Mouse (Mus musculus) Patski (cell line): Measurements from ENCODE around the gene Rnf151. TPM values are rescaled to one million over a fixed set of nuclear protein-coding genes. Genes with fewer than 3 reads are reported as not detected.

Source experiments
- ATAC-seq: fragments of 100-300 bp; one replicate; pipeline ENCODE4 v1.8.0; 2021
- CTCF ChIA-PET: fragments of 350-600 bp; sonication (Branson Sonifier 250); formaldehyde crosslinking; loops from one replicate; lab custom pipeline; 2022; ENCODE audit warnings: inconsistent platforms; lab: Charles Lee
- POLR2A ChIA-PET: fragments of 350-600 bp; sonication (Branson Sonifier 250); formaldehyde crosslinking; loops from one replicate; lab custom pipeline; 2022; ENCODE audit warnings: antibody characterized with exemption, inconsistent platforms; lab: Charles Lee
- DNase-seq: peaks from one replicate; pipeline ENCODE4 v3.0.0-alpha.2; 2011; ENCODE audit warnings: low read depth, low spot score
- H3K27me3 ChIP-seq: fragments of 371-371 bp; one replicate; pipeline ENCODE4 v1.5.1; 2021
- CTCF ChIP-seq: fragments of 100-300 bp; IDR thresholded peaks from one replicate; pipeline ENCODE4 v1.5.1; 2021
- in situ Hi-C: fragments of 300-500 bp; cut with MboI; formaldehyde crosslinking; loops from 3 replicates; pipeline ENCODE4 v1.11.1; 2018; ENCODE audit warnings: low pct_unique_long_range_greater_than_20kb, mixed read lengths
- polyA plus RNA-seq: library from polyadenylated mRNA; unstranded; gene quantifications from one replicate; pipeline ENCODE4 v1.2.3, GENCODE M21; 2021

Rnf151 gene
- polyA plus RNA-seq, 1 experiment from 2014 or later = 0.08 TPM

DNA sequence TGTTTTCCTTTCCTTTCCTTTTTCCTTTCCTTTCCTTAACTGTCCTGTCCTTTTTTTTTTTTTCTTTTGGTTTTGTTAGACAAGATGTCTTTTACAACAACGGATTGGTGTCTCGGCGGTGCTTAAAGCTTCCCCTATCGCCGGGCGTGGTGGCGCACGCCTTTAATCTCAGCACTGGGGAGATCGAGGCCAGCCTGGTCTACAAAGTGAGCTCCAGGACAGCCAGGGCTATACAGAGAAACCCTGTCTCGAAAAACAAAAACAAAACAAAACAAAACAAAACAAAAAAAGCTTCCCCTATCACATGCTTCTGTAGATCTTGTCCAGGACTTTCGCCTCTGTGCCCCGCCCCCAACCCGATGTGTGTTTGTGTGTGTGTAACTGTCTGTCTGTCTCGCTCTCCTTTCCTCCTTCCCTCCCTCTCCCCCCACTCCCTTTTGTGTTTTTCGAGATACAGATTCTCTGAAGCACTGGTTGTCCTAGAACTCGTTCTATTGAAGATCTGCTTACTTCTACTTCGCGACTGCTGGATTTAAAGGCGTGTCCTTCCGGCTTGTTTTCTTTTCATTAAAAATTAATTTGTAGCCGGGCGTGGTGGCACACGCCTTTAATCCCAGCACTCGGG lies 9.9 kb downstream of the Rnf151 start:
- TF ChIP-seq CTCF = no peak
- in situ Hi-C loops = no loop called here
- no peak for ATAC-seq
- no peaks in the 10 kb centered on the region for H3K27me3 ChIP-seq
- ChIA-PET POLR2A (interaction anchor here (0.9 to 2.3 kb wide), 3 partner anchors 10 to 38 kb away, joined by 3 to 11 read pairs (median 4); partner anchors contain the start of gene Zfp598), CTCF (interaction anchor here (1.0 to 1.4 kb wide), 2 partner anchors 17 to 79 kb away, joined by 3 read pairs; no protein-coding TSS in a partner anchor)
- no peak for DNase-seq

DNA sequence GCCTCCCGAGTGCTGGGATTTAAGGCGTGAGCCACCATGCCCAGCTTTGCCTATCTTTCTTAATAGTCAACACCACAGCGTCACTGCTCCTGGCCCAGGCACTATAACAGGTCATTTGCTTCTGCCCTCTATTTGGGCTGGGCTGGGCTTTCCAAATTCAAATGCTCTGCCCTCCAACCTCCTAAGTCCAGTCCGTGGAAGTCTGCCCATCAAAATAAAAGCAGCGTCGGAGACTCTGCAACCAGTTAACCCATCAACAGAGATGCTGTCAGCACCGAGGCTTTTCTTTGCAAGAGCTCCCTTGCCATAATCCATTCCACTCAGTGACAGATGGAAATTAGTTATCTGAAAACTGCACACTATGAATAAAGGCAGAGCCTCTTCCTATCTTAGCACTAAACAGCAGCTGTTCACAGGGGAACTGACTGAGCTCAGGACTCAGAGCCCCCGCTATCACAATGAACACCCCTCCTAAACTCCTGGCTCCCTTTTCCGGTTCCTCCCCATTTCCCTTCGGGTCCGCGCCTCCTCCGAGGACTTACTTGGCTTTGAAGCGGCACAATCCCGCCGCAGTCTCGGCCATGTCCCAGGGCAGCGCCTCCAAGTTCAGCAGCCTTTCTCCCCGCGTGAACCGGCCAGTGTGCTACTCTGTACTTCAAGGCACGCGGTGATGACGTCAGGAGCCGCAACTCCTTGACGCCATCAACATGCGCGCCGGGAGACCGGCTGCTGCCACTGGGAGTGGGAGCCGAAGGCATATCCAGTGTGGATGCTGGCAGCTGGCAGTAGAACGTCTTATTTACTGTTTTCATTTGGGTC lies 10.7 kb downstream of the Rnf151 start, which contains the start of gene Tbl3:
Gene Tbl3, minus strand, starts transcription at position 679 of the 819 bp plus-strand sequence.
- TF ChIP-seq CTCF = no peak
- peak; percentile 42 for ATAC-seq
- ChIA-PET POLR2A (interaction anchor here (0.5 to 2.3 kb wide), 5 partner anchors 10 to 37 kb away, joined by 3 to 11 read pairs (median 3); partner anchors contain the start of gene Zfp598), CTCF (interaction anchor here (1.0 to 2.1 kb wide), 2 partner anchors 36 to 79 kb away, joined by 3 to 4 read pairs; no protein-coding TSS in a partner anchor)
- in situ Hi-C loops = no loop called here
- peak; percentile 71 for DNase-seq
- no peaks in the 10 kb centered on the region for H3K27me3 ChIP-seq

DNA sequence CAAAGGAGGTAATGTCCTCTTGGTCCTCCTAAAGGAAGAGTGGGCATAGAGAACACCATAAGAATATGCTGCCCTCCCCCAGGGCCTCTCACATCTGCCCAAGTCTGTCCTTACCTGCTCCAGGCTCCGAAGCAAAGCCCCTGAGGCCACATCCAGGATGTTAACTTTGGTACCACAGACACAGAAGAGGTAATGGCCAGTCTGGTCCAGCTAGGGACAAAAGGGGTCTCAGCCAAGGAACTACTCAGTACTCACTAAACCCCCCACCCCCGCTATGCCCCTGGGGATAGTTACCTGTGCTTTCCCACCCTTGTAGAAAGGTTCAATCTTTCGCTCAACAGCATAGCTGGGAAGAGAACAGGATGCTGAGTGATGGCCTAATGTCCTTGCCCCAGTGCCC lies 12.0 kb downstream of the Rnf151 start:
- TF ChIP-seq CTCF = no peak
- no peak for ATAC-seq
- ChIA-PET CTCF (interaction anchor here (1.0 to 2.1 kb wide), 2 partner anchors 15 to 34 kb away, joined by 3 to 4 read pairs; no protein-coding TSS in a partner anchor), POLR2A (interaction anchor here (2.3 kb wide), 1 partner anchor 8 kb away, joined by 11 read pairs; no protein-coding TSS in a partner anchor)
- H3K27me3 ChIP-seq = no peaks in the 10 kb centered on the region
- in situ Hi-C loops = no loop called here
- DNase-seq = no peak

DNA sequence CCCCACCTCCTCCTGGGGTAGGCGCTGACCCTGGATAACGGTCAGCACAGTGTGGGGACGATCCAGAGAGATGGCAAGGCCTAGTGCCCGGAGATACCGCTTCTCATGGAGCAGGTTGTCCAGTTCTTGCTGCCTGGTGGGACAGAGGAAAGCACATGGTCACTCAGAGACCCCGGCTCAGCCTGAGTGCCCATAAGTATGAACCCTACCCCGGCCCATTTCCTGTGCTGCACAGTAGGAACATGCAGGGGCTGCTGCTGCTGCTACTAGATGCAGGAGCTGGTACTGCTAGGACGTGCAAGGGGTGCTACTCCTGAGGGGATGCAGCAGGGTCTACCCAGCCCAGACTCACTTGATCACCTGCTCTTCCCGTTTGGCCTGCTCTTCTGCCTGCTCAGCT lies 16.6 kb downstream of the Rnf151 start:
- ChIA-PET CTCF (no interaction called here), POLR2A (interaction anchor here (1.4 kb wide), 1 partner anchor 21 kb away, joined by 4 read pairs; no protein-coding TSS in a partner anchor)
- TF ChIP-seq CTCF = no peak
- H3K27me3 ChIP-seq = no peaks in the 10 kb centered on the region
- in situ Hi-C loops = no loop called here
- DNase-seq (no peak), ATAC-seq (no peak)

DNA sequence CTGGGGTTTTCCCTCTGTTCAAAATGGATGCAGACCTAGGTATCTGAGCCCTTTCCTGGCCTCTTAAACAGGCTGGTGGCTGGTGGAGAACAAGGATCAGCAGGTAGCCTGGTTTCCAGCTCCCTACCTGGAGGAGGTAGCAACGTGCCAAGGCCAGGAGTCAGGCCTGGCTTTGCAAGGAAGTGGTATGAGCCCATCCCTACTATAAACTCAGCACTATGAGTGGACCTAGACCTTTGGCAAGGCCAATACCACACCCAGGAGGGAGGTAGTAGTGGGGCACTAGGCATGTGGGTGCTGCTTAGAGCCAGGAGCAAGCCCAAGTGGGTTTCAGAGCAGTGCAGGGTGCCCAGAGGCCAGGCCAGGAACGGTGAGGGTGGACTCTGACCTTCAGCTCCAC lies 18.4 kb downstream of the Rnf151 start:
- ATAC-seq = no peak
- ChIA-PET CTCF (no interaction called here), POLR2A (no interaction called here)
- no peak for DNase-seq
- in situ Hi-C loops = no loop called here
- no peak for TF ChIP-seq CTCF
- H3K27me3 ChIP-seq = no peaks in the 10 kb centered on the region

- in situ Hi-C loops = no loop called here
- no peaks in the 10 kb centered on the region for H3K27me3 ChIP-seq
- no peak for TF ChIP-seq CTCF
- POLR2A ChIA-PET = interaction anchor here (2.2 kb wide), 1 partner anchor 8 kb away, joined by 11 read pairs; the partner anchor contains the start of gene Tbl3
- DNase-seq (no peak), ATAC-seq (no peak)
- CTCF ChIA-PET = no interaction called here
These were observed 19.1 kb downstream of the Rnf151 start for GRCm38 (mm10) chr17:24698715-24699114.

GRCm38 (mm10) chr17:24697985-24698384 lies 19.9 kb downstream of the Rnf151 start:
- TF ChIP-seq CTCF = no peak
- no peak for ATAC-seq
- ChIA-PET CTCF (interaction anchor here (1.4 kb wide), 1 partner anchor 67 kb away, joined by 3 read pairs; no protein-coding TSS in a partner anchor), POLR2A (interaction anchor here (2.2 kb wide), 1 partner anchor 9 kb away, joined by 11 read pairs; the partner anchor contains the start of gene Tbl3)
- H3K27me3 ChIP-seq = no peaks in the 10 kb centered on the region
- in situ Hi-C loops = no loop called here
- no peak for DNase-seq

DNA sequence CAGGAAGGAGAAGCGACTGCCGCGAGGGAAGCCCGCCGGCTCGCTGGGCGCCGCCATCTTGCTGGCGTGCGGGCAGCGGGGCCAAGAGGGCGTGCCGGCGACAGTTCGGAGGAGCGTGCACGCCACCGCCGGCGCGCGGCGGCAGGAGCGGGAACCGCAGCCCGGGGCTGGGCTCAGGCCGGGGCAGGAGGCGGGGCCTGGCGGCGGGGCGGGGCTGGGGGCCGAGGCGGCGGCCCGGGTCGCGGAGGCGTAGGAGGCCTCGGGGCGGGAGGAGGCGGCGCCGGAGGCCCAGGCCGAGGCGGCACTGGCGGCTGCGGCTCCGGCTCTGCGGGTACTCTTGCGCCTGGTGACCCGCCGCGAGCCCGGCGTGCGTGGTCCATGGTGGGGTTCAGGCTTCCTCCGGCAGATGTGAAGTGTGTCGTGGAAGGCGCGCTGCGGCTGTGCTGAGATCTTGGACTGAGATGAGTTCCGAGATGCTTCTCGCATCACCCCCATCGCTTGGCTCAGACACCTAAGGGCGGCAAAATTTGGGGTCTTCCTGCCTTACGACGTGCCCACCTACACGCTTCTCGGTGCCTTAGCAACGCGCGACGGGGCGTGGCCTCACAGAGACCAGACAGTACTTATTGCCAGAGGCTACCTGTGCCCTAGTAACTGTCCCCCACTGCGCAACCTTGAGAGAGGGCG lies 21.7 kb downstream of the Rnf151 start, which contains the start of the genes Gfer and Noxo1:
Gene Gfer, minus strand, starts transcription at position 146 of the 687 bp plus-strand sequence.
Gene Noxo1, plus strand, starts transcription at position 224 of the 687 bp plus-strand sequence.
- no peak for DNase-seq
- in situ Hi-C loops = no loop called here
- ChIA-PET CTCF (no interaction called here), POLR2A (interaction anchor here (2.2 kb wide), 1 partner anchor 11 kb away, joined by 11 read pairs; the partner anchor contains the start of gene Tbl3)
- ATAC-seq = peak; percentile 79
- no peaks in the 10 kb centered on the region for H3K27me3 ChIP-seq
- TF ChIP-seq CTCF = no peak

GRCm38 (mm10) chr17:24695326-24696010 lies 22.4 kb downstream of the Rnf151 start:
- ChIA-PET POLR2A (no interaction called here), CTCF (no interaction called here)
- DNase-seq (no peak), ATAC-seq (peak; percentile 17)
- in situ Hi-C loops = no loop called here
- TF ChIP-seq CTCF = no peak
- H3K27me3 ChIP-seq = no peaks in the 10 kb centered on the region
